Mouse (Mus musculus) adrenal gland, adult 2 months (tissue): ENCODE results near the gene Rexo1. TPM values are rescaled to one million over a fixed set of nuclear protein-coding genes. Genes with fewer than 3 reads are reported as not detected.

Experiments used
- DNase-seq: peaks from one replicate; pipeline ENCODE4 v3.0.0; 2021
- polyA plus RNA-seq: library from polyadenylated mRNA; depleted of rRNA; stranded (reverse); fragments of >200 nt; gene quantifications from 2 replicates; pipeline ENCODE4 v1.2.3, GENCODE M21; 2012
- total RNA-seq, 2 experiments: library from RNA; stranded (reverse); gene quantifications; 2 replicates each; pipeline ENCODE4 v1.2.3; 2021

Gene Rexo1
- total and polyA plus RNA-seq, 3 experiments: 37.1 to 105 (median 41.8) TPM

- no peak for DNase-seq
These were observed 23.5 kb upstream of the Rexo1 start for GRCm38 (mm10) chr10:80584642-80585552.

DNA sequence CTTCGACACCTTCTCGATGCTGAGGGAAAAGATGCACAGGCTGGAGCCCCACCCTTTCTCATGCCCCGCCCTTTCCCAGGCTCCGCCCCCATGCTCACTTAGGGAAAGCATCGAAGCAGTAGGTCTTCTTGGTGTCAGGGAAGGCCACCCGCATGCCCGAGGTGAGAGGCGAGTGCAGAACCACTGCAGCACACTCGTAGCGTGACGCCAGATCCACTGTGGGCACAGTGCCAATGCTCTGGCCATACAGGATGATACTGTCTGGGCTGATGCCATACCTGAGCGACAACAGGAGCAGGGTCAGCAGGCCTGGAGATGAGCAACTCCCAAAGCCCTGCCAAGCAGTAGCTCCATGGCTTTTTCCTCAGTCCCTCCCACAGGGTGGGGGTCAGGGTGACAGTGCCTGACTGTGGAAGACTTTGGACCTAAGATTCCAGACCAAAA, 22.7 kb upstream of the Rexo1 start:
- no peak for DNase-seq

DNA sequence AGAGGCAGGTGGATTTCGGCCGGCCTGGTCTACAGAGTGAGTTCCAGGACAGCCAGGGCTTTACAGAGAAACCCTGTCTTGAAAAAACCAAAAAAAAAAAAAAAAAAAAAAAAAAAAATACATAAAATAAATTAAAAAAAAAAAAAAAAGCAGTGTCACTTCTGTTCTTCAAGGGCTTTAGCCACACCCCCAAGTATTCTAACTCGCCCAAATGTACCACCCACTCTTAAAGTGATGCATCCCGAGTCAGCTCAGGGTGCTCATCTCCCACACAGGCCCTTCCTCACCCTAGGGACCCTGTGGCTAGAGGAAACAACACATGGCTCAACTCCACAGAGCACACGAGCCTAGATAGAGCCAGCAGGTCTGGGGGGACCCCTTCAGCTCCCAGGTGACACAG, 21.7 kb upstream of the Rexo1 start:
- no peak for DNase-seq

DNA sequence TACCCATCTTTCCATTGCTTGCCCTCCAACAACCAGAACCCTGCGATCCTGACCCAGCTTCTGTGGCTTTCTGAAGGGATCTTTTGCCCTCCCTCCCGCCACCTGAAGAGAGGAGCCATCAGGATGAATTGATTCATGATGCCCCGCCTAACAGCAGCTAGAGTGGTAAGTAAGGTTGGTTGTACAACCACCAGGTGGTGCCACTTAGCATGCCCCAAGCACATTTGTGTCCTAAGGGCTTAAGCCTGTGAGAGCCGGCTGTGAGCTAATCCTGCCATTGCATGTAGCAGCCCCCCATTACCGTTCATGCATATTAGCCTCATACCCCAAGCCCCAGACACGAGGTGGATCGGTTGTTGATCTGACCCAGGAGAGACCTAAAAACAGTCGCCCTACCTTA, 17.6 kb upstream of the Rexo1 start:
- peak; percentile 71 for DNase-seq

GRCm38 (mm10) chr10:80578131-80578750, 16.9 kb upstream of the Rexo1 start:
- peak; percentile 91 for DNase-seq

DNA sequence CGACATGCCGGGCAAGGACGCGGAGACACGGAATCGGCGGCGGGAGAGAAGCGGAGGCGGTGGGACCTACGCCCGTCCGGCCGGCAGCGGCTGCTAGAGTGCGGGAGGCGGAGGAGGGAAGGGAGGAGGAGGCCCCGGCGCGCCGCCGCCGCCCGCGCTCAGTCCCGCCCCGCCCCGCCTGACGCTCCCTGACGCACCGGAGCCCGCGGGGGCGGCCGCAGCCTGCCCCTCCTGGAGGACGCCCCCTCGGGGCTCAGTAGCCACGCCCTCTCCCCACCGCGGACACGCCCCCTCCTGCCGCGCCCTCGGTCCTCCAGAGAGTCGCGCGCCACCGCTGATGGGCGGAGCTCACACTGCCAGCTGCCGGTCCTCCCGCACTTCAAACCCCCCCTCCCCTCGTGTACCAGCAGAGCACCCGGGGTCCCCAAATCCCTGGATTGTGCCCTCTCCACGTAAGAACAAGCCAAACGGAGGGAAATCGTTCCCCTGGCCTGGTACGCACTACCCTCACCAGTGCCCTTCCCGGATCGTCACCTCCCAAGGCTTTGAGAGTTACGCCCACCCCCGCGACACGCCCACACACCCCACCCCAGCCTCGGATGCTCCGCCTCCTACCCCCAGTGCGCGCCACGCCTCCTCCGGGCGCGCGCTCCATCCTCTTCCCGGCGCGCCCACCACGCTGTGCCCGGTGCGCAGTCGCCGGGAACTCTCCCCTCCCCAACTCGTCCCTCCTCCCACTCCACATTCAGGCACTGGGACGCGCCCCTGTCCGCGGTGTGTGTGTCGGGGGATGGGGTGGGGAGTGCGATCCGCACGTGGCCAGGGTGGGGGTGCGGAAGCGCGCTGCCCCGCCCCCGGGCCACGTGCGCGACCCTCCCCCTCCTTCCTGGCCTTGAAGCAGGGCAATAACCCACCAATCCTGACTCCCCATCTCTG, 16.1 kb upstream of the Rexo1 start, which contains the start of gene Klf16:
Gene Klf16, minus strand, starts transcription at position 127 of the 936 bp plus-strand sequence.
- DNase-seq: peak; percentile 100

- DNase-seq: peak; percentile 79
These were observed 15.2 kb upstream of the Rexo1 start for GRCm38 (mm10) chr10:80576351-80577194.

- no peak for DNase-seq
These were observed 14.6 kb upstream of the Rexo1 start for GRCm38 (mm10) chr10:80575925-80576324.

DNA sequence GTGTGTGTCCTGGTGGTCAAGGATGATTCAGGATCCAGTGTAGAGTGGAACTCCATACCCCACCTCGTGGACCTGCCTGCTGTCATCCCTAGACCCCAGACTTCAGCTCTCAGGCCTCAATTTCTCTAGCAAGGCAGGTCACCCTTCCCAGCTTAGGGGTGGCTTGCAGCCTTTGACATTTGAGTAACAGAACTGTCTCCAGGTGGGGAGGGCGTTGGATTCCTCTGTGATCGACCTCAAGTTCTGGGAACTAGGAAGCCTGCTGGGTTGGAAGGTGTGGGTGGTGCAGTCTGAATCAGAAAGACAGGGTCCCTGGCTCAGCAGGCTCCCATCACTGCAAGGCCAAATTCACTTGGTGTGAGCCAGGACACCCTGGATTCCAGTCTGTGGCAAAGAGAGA, 13.5 kb upstream of the Rexo1 start:
- no peak for DNase-seq

- DNase-seq: no peak
These were observed 12.6 kb upstream of the Rexo1 start for GRCm38 (mm10) chr10:80573944-80574343.

DNA sequence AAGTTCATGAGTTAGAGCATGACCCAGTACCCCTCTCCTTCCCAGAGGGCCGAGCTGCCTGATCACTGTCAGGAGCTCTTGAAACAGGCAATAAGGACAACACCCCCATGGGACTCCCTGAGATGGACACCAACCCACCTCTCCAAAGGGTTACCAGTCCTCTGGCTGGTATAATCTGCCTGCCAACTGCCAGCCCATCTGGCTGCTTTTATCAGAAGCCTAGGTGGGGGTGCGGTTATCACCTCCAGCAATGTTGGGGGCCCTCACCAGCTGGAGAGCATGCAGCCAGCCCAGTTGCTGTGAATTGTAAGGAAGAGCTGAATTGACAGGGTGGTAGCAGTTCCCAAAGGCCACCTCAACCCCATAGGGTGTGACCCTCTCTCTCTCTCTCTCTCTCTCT, 11.1 kb upstream of the Rexo1 start:
- no peak for DNase-seq

GRCm38 (mm10) chr10:80570871-80571836, 9.8 kb upstream of the Rexo1 start:
- no peak for DNase-seq

DNA sequence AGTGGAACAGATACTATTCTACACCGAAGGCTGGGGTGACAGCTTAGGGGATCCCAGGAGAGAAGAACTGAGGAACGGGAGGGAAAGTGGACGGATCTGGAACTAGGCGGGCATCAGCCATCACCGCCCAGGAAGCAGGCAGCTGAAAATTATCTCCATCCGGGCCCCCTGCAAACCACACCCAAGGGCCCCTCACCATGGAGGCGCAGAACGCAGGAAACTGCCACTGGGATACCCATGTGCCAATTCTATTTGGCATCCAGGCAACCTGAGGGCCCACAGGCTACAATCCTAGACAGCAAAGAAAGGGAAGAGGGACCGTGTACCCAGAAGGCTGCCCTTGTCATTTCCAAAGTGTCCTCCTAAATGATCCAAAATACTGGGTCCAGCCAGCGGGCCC, 9.1 kb upstream of the Rexo1 start:
- DNase-seq: no peak

- peak; percentile 74 for DNase-seq
These were observed 8.3 kb upstream of the Rexo1 start for GRCm38 (mm10) chr10:80569664-80570066.

DNA sequence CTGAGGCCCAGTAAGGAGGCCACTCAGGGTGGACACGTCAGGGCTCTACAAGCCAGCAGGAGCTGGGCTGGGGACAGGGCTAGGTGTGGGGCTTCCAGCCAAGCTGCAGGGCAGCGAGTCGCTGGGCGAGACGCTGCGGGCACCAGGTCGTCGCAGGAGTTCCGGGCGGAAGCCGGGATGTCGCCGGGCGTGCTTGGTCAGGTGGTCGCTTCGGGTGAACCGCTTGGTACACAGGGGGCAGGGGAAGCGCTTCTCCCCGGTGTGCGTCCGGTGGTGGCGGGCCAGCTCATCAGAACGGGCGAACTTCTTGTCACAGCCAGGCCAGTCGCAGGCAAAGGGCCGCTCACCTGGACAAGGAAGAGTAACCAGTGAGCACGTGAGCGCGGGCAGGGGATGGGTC, 7.5 kb upstream of the Rexo1 start:
- DNase-seq: no peak

DNA sequence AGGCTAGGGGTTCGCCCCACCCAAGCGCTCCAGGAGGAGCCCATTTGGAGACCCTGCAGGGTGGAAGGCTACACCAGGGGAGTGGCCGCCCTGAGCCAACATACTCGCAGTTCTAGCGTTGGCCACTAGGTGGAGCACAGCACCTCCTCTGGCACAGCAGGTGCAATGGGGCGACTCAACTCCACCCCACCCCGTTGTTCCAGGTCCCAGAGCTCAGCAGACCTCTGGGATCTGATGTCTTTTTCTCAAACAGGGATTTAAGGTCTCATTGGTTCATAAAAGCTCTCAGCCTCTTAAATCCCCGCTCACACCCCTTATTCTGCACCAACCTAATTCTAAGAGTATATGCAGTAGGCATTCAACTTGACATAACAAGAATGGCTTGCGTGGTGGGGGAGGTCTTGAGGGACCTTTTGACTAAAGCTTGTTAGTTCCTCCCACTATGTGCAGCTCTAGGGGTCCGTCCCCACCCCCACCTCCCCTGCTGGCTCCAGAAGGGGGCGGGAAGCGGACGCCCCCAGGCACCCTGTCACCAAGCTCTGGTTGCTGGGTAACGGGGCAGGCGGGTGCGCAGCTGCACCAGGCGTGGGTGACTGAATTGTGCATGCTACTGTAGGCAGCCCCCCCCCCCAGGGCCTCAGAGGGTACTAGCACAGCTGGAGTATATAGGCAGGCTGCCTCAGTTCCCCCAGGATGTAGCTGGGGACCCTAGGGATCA, 5.2 kb upstream of the Rexo1 start:
- DNase-seq: peak; percentile 84

GRCm38 (mm10) chr10:80560621-80561020, 739 bp downstream of the Rexo1 start:
- no peak for DNase-seq

GRCm38 (mm10) chr10:80559431-80559830, 1.9 kb downstream of the Rexo1 start:
- no peak for DNase-seq

GRCm38 (mm10) chr10:80557346-80557965, 3.9 kb downstream of the Rexo1 start:
- DNase-seq: peak; percentile 86
